Mouse (Mus musculus): Measurements from ENCODE around the gene Chchd3.

DNA sequence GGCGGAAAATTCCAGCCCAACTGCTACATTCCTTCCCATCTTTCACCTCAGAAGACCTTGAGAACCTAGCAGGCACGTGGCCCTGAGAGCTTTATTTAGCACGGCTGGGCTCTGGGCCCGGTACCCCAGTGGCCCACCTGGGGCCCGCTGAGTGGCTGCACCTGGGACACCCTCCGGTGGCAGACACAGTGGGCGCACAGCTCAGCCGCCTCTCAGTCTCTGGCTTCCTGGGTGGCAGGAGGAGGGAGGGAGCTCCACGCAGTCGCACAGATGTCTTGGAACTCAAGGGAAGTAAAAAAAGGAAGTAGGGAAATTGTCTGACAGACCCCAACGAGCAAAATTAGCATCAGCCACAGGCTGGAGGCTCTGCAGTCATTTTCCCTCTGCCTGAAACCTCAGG is 279.5 kb downstream of the Chchd3 start:
- no peak for TF ChIP-seq CTCF (conservative IDR thresholded peaks at IDR 0.05; ENCODE audit: insufficient read depth, insufficient read length, low read depth, low read length)
- no peak for TF ChIP-seq POLR2A (IDR thresholded peaks at IDR 0.05; ENCODE audit: low read depth, low read length)

Measured in kidney, adult 2 months (tissue).